Mouse (Mus musculus): ENCODE data around the gene Coq7.

Coq7 gene

DNA sequence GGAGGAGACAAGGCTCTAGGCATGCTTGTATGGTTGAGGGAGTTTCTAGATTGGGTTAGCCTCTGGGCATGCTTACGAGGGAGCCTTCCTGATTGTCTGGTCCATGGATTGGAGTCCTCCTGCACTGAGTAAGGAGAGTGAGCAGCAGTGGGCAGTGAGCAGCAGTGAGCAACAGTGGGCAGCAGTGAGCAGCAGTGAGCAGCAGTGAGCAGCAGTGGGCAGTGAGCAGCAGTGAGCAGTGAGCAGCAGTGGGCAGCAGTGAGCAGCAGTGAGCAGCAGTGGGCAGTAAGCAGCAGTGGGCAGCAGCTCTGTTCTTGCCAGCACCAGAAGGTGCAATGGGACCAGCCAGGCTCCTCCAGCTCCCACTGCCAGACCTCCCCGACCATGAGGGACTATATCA is 15.3 kb downstream of the Coq7 start:
- no peak for TF ChIP-seq GATA4 (IDR thresholded peaks at IDR 0.05; ENCODE audit: insufficient replicate concordance, low read length)

GRCm38 (mm10) chr7:118508556-118508955 is 24.6 kb downstream of the Coq7 start:
- no peak for TF ChIP-seq GATA4 (IDR thresholded peaks at IDR 0.05; ENCODE audit: insufficient replicate concordance, low read length)

- no peak for TF ChIP-seq GATA4 (IDR thresholded peaks at IDR 0.05; ENCODE audit: insufficient replicate concordance, low read length)
Measured at GRCm38 (mm10) chr7:118503844-118504243, 29.3 kb downstream of the Coq7 start.

- no peak for TF ChIP-seq GATA4 (IDR thresholded peaks at IDR 0.05; ENCODE audit: insufficient replicate concordance, low read length)
Measured at GRCm38 (mm10) chr7:118502333-118502732, 30.8 kb downstream of the Coq7 start.

- no peak for TF ChIP-seq GATA4 (IDR thresholded peaks at IDR 0.05; ENCODE audit: insufficient replicate concordance, low read length)
Measured at GRCm38 (mm10) chr7:118499784-118500435, 33.2 kb downstream of the Coq7 start.

DNA sequence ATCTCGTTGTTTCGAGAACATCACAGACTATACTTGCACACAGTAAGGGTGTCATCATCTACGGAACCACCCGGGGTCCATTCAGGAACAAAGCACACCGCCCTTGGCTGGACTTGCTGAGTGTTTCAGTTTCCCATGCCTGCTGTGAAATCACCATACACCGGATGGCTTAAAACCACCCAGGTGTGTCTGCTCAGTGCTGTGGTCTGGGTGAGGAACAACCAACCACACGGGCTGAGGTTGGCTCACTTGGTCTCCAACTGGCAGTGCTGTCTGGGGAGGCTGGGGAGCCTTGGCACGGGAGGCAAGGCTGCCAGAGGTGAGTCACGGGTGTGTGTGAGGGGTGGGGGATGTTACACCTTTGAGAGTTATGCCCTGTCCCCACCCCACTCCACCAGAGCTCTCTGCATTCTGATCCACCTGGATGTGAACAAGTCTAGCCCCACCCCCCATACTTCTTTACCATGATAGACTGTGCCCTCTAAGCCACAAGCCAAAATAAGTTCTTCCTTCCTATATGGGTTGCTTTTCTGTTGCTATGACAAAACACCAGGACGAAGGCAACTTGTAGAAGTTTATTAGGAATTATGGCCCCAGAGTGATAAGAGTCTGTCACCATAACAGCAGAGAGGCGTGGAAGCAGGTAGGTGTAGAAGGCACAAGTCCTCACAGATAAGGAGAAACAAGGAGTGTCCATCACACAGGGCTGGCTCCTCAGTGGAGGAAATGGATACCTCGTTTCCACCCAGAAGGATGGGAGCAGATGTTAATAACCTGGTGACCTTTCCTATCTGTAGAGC is 34.0 kb downstream of the Coq7 start:
- TF ChIP-seq GATA4 (IDR thresholded peaks at IDR 0.05; ENCODE audit: insufficient replicate concordance, low read length), result no peak

DNA sequence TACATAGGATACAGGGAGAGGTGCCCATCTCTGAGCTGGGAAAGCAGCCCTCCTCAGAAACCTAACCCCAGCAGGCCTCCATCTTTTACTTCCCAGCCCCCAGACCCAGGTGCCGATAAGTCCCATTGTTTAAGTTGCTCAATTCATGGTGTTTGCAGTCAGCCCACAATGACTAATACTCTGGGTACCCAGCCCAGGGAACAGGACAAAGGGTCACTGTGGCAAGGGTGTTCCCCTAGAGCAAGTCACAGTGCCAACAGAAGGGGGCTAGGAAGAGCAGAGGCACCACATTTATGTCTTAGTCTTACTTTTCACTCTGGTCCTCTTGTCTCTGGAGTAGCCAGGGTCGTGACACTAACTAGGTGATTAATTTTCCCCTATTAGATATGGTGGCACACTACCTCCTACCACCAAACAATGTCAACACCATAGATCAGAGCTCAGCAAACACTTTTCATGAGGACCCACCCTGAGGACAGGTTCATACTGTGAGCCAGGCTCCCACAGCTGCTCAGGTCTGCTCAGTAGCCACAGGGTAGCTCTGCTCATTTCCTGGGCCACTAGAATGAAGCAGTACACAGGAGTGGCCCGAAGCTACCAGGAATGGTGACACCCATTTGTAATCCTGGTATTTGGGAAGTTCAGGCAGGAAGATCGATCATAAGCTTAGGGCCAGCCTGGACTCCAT is 38.1 kb downstream of the Coq7 start:
- TF ChIP-seq GATA4 (IDR thresholded peaks at IDR 0.05; ENCODE audit: insufficient replicate concordance, low read length), result no peak

- TF ChIP-seq GATA4 (IDR thresholded peaks at IDR 0.05; ENCODE audit: insufficient replicate concordance, low read length), result no peak
Measured at GRCm38 (mm10) chr7:118493892-118494291, 39.3 kb downstream of the Coq7 start.

DNA sequence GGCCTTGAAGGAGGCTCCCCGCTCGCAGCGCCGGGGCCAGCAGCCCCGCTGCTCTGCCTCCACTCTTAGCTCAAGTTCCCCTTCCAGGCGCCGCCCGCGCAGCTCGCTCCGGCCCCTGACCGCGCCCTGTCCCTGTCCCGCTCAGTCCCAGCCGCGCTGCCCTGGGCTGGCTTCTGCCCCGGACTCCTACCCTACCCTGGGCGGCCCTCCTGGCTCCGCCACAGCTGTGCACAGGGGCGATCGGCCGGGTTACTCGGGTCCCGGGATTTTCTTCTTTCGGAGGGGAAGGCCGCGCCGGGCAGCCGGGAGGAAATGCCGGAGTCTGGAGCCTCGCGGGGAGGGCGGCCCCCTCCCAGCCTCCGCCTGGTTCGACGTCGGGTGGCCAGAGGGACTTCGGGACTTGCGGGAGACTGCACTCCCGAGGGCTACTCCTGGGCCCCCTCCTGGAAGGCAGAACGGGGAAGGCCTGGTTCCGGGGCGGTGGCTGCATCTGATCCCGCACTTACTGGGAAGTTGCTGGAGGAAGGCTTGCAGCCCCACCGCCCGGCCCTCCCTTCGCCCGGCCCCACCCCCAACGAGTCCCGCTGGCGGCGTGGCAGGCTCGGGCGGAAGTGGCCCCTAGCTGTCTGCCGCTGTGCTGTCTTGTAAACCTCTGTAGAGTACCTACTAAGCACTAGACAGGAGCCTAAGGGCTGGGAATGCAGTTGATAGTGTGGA is 41.6 kb downstream of the Coq7 start, which contains the start of gene Itpripl2:
Gene Itpripl2 (minus strand): TSS at position 545 of the 717 bp plus-strand sequence.
- TF ChIP-seq GATA4 (IDR thresholded peaks at IDR 0.05; ENCODE audit: insufficient replicate concordance, low read length), result no peak; the same call in 1 of the 2 replicates

DNA sequence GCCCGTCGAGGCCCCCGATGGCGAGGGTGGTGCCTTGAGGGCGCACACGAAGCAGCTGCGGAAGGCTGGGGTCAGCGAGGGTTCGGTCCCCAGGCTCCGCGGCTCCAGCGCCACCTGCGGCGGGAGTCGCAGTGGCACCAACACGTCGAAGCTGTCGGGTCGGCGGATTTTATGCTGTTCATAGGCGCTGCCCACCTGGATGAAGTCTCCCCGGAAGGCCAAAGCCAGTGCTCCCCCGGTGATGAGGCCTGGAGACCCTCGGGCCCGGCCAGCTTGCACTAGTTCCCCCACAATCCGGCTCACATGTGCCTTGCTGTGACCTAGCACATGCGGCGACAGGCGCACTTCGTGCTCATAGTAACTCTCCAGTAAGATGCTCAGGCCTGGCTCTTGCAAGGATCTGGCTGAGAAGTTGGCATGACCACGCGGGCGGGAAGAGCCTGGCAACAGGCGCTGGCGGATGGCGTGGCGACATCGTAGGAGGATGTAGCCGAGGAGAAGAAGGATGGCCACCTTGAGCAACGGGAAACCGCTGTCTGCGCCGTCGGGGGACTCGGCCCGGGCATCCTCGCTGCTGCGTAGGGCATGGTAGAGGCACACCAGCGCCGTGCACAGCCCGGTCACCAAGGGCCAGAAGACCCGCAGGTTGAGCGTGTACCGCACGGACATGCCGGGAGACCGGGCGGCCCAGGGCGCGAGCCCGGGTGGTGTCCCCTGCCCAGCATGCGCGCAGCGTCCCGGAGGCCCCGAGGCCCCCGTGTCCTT is 42.3 kb downstream of the Coq7 start:
- no peak for TF ChIP-seq GATA4 (IDR thresholded peaks at IDR 0.05; ENCODE audit: insufficient replicate concordance, low read length)

GRCm38 (mm10) chr7:118489706-118490665 is 43.2 kb downstream of the Coq7 start:
- no peak for TF ChIP-seq GATA4 (IDR thresholded peaks at IDR 0.05; ENCODE audit: insufficient replicate concordance, low read length)

GRCm38 (mm10) chr7:118488060-118488664 is 45.0 kb downstream of the Coq7 start:
- TF ChIP-seq GATA4 (IDR thresholded peaks at IDR 0.05; ENCODE audit: insufficient replicate concordance, low read length), result no peak

DNA sequence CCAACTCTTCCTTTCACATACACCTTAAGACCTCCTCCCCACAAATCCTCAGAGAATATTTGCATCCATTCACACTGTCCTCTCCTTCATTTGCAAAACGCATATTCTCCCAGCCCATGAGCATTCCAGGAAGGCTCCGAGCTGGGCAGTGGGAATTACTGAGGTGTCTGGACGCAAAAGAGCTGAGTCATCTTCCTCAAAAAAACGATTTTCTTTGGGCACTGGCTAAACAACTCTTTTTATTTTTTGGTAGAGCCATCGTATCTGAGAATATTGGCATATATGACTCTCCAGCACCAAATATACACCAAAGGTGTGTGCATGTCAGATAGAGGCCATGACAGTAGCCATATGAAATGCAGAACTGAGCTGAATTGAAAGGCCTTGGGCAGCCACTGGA is 46.2 kb downstream of the Coq7 start:
- no peak for TF ChIP-seq GATA4 (IDR thresholded peaks at IDR 0.05; ENCODE audit: insufficient replicate concordance, low read length)
